Mouse (Mus musculus) heart, adult 2 months (tissue): ENCODE measurements around the gene Cbx3.

Experiments used
- CTCF ChIP-seq: fragments of 200-600 bp; IDR thresholded peaks from 2 replicates; pipeline ENCODE4 v1.8.1; 2022; ENCODE audit warnings: antibody characterized with exemption, mild to moderate bottlenecking, moderate library complexity
- EP300 ChIP-seq: fragments of 200-500 bp; IDR thresholded peaks from 2 replicates; pipeline ENCODE4 v1.6.1; 2011; ENCODE audit warnings: low read depth, low read length, control low read depth; ENCODE audit not compliant: insufficient read depth
- POLR2A ChIP-seq: fragments of 200-500 bp; IDR thresholded peaks from 2 replicates; pipeline ENCODE4 v1.6.1; 2011; ENCODE audit warnings: mild to moderate bottlenecking, low read depth, low read length, control low read depth; ENCODE audit not compliant: insufficient read depth

DNA sequence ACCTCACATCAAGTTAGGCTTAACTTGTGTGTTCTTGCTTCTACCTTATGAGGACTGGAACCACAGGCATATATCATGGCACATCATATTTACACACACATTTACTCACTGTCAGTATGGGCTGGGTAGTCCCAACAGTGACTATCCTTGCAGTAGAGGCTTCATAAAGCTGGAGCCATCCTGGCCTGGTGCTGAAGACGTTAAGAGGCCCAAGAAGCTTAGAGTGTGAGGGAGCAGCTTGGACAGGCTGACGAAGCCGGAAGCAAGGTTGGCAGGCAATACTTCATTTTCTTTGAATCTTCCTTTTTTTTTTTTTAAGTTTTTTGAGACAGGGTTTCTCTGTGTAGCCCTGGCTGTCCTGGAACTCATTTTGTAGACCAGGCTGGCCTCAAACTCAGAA lies 13.7 kb downstream of the Cbx3 start:
- TF ChIP-seq EP300: no peak
- TF ChIP-seq CTCF: no peak
- TF ChIP-seq POLR2A: no peak
